Mouse (Mus musculus): Measurements from ENCODE around the gene Mfrp. TPM values are rescaled to one million over a fixed set of nuclear protein-coding genes. Genes with fewer than 3 reads are reported as not detected.

Mfrp gene
- total RNA-seq, 2 experiments from 2014 or later, result not detected

- Histone ChIP-seq H3K4me3 (no peak overlapping the region), H3K27ac (no peak overlapping the region)
- TF ChIP-seq CTCF (IDR thresholded peaks at IDR 0.05), result no peak
- DNase-seq, result no peak
- intact Hi-C loops (cut with DNase I), result no loop called here
Measured at GRCm38 (mm10) chr9:44141951-44142350, 40.4 kb downstream of the Mfrp start.

DNA sequence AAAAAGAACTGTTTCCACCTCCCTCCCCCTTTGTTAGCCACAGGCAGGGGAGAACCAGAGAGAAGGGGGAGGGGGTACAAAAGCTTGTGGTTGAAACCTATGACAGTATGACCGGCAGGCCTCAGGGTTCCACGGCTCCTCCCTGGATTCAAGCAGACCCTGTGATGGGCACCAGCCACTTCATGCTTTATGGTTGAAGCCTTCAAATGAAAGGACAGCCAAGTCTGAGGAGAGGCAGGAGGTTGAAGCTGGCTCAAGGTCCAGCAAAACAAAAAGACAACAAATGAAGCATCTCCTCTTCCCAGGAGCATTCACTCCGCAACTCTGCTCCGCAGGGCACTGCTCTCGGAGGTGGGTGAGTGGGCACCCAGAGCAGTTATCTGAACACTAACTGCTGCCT, 41.9 kb downstream of the Mfrp start:
- TF ChIP-seq CTCF (IDR thresholded peaks at IDR 0.05), result no peak
- H3K4me3 ChIP-seq, result no peak overlapping the region
- intact Hi-C loops (cut with DNase I), result no loop called here
- DNase-seq, result no peak
- peak overlapping the region; percentile 54 for H3K27ac ChIP-seq

GRCm38 (mm10) chr9:44144023-44144717, 42.6 kb downstream of the Mfrp start:
- DNase-seq, result peak; percentile 49
- TF ChIP-seq CTCF (IDR thresholded peaks at IDR 0.05), result peak; percentile 27
- intact Hi-C loops (cut with DNase I), result no loop called here
- Histone ChIP-seq H3K4me3 (no peak overlapping the region), H3K27ac (peak overlapping the region; percentile 54)

GRCm38 (mm10) chr9:44144718-44145060, 43.2 kb downstream of the Mfrp start:
- TF ChIP-seq CTCF (IDR thresholded peaks at IDR 0.05), result no peak
- intact Hi-C loops (cut with DNase I), result no loop called here
- H3K4me3 ChIP-seq, result no peak overlapping the region
- no peak for DNase-seq
- peak overlapping the region; percentile 40; the same call in 1 of the 2 replicates for H3K27ac ChIP-seq

DNA sequence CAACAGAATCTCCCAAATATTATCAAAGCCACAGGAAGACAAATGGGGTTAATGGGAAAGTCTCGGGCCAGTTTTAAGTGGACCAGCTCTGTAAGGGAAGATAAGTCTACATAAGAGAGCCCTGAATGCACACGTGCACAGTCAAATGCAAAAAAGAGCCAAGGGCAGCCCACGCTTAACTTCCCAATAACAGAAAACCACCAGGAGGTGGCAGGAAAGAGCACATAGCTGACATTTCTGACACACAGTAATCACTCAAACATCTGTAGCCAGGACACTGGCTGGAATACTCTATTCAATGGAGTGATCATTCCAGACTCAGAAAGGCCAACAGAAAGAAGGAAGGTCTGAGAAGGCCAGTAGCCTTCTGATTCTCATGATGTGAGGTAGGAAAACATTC, 45.8 kb downstream of the Mfrp start:
- Histone ChIP-seq H3K27ac (peak overlapping the region; percentile 2; the same call in 1 of the 2 replicates), H3K4me3 (no peak overlapping the region)
- TF ChIP-seq CTCF (IDR thresholded peaks at IDR 0.05), result peak; percentile 73
- intact Hi-C loops (cut with DNase I), result no loop called here
- DNase-seq, result no peak

Other genes starting within 250 kb of the Mfrp start
- gene Thy1, start 58.3 kb upstream of the Mfrp start, total RNA-seq (2021), result 1 to 10 TPM; 9.3 to 9.8 TPM
- gene Usp2, start 34.7 kb upstream of the Mfrp start, total RNA-seq (2021), result 100 to 1,000 TPM; 223 to 228 TPM
- gene C1qtnf5, start 5.5 kb downstream of the Mfrp start, total RNA-seq (2021), result 1 to 10 TPM; 2.5 to 7.6 TPM
- 1 to 10 TPM in 1 of 2 experiments, under 1 TPM in 1; 0.71 to 1.4 TPM for gene Gm49380, start 11.8 kb downstream of the Mfrp start, total RNA-seq (2021)
- gene Rnf26, start 11.8 kb downstream of the Mfrp start, total RNA-seq (2021), result 1 to 10 TPM; 3.0 to 3.1 TPM
- 10 to 100 TPM; 17.5 to 24.4 TPM for gene Mcam, start 32.7 kb downstream of the Mfrp start, total RNA-seq (2021)
- gene Cbl, start 132.3 kb downstream of the Mfrp start, total RNA-seq (2021), result 10 to 100 TPM in 1 of 2 experiments, 1 to 10 TPM in 1; 7.5 to 13.4 TPM
- not detected for gene Ccdc153, start 138.9 kb downstream of the Mfrp start, total RNA-seq (2021)
- gene Pdzd3, start 149.7 kb downstream of the Mfrp start, total RNA-seq (2021), result 1 to 10 TPM in 1 of 2 experiments, under 1 TPM in 1; 0.97 to 1.6 TPM
- gene Nlrx1, start 166.9 kb downstream of the Mfrp start, total RNA-seq (2021), result 10 to 100 TPM; 19.2 to 20.8 TPM
- under 1 TPM; 0.28 to 0.97 TPM for gene Abcg4, start 186.9 kb downstream of the Mfrp start, total RNA-seq (2021)
- 1 to 10 TPM; 6.3 to 6.8 TPM for gene Hinfp, start 203.9 kb downstream of the Mfrp start, total RNA-seq (2021)
- 10 to 100 TPM; 14.9 to 17.8 TPM for gene C2cd2l, start 218.6 kb downstream of the Mfrp start, total RNA-seq (2021)
- gene Dpagt1, start 224.3 kb downstream of the Mfrp start, total RNA-seq (2021), result 10 to 100 TPM; 12.3 to 14.1 TPM
- 1 to 10 TPM; 8.4 to 8.7 TPM for gene H2afx, start 233.0 kb downstream of the Mfrp start, total RNA-seq (2021)
- gene Hmbs, start 242.5 kb downstream of the Mfrp start, total RNA-seq (2021), result 10 to 100 TPM; 21.9 to 29.1 TPM